Mouse (Mus musculus) heart, postnatal 36 days (tissue): ENCODE results near the gene Il17d. TPM values are rescaled to one million over a fixed set of nuclear protein-coding genes. Genes with fewer than 3 reads are reported as not detected.

Source experiments
- DNase-seq, 2 experiments: peaks; one replicate each; pipeline ENCODE4 v3.0.0; 2021 to 2022
- intact Hi-C: fragments of 180-260 bp; cut with DNase I; formaldehyde crosslinking; loops from one replicate; pipeline ENCODE4 v1.15.1; 2025
- total RNA-seq, 2 experiments: library from RNA; stranded (reverse); gene quantifications; 2 replicates each; pipeline ENCODE4 v1.2.3; 2021

The Il17d gene
- total RNA-seq, 2 experiments from 2014 or later = 2.5 to 4.9 TPM

DNA sequence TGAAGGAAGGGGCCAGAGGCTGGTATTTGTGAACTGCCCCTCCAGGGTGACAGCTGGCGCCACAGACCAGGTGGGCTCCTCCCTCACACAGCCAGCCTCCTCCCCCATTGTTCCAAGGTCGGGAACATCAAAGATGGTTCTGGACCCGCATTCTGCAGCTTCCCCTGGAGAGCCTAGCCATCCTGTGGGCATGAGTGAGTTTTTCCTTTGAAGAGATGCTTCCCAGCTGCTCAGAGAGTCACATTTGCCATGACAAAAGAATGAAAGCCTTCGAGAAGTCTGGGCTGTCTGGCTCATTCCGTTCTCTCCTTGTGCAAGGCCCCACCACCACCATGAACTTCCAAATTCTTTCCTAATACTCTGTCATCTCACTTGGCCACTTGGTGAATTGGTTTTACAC lies 9.8 kb downstream of the Il17d start:
- intact Hi-C loops = no loop called here

DNA sequence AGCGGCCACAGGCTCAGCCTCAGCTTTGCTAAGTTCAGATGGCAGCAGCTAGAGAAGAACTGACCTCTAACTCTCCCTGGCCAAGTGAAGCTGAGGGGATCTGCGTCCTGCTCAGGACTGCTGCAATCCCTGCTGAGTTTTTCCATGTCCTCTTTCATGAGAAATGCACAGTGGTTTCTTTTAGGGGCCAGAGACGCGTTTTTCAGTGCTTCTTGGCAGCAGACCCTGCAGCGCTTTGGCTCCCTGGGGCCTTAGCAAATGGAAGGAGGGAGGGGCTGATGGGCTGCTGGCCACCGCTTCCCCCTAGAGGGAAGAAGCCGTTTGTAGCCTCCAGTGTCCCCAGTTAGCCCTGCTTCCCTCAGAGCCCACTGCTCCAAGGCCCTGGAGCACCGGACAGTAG lies 10.4 kb downstream of the Il17d start:
- intact Hi-C loops = loop anchor here (5.0 kb wide), 1 partner anchor 37 kb away; the partner anchor contains the start of gene Eef1akmt1
- DNase-seq = peak in 1 of 2 experiments; percentile 67

More for the DNA sequence above, 9.8 kb downstream of the Il17d start:
- DNase-seq = no peak

DNA sequence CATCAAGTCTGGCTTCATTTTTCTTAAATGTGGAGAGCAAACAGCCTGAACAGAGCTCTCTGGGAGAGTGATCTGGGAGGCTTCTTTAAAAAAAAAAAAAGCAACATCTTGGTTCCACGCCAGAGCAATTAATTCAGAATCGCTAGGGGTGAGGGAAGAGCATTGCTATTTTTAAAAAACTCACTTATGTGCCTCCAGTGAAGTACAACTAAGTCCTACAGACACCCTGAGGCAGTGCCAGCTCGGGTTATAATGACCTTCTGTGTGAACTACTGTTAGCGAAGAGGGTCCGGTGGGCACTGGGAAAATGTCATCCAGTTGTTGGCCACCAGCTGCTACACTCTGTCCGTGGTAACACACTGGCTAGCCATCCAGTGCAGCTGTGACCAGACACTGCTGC lies 11.1 kb downstream of the Il17d start:
- peak; percentile 16 to 43 for DNase-seq

DNA sequence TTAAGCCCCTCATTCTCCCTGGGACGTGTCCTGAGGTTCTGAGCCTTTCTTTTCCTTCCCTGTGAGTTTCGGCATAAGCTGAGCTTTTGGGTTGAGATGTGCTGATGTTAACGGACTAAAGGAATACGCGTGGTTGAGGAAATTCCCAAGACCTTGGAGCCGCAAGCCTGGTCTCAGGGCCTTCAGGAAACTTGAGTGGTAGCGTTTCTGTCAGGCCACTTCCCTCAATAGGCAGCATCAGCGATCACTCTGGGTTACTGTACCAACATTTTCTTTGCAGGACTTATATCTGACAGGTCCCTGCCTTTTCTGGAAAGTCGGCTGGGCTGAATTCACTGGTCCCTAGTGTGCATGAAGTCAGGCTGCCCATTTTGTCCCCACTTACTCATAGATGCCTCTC lies 12.2 kb downstream of the Il17d start:
- intact Hi-C loops = loop anchor here (5.0 kb wide), 1 partner anchor 35 kb away; the partner anchor contains the start of gene Eef1akmt1
- DNase-seq = no peak

More for the DNA sequence above, 11.1 kb downstream of the Il17d start:
- intact Hi-C loops = loop anchor here (5.0 kb wide), 1 partner anchor 37 kb away; the partner anchor contains the start of gene Eef1akmt1

DNA sequence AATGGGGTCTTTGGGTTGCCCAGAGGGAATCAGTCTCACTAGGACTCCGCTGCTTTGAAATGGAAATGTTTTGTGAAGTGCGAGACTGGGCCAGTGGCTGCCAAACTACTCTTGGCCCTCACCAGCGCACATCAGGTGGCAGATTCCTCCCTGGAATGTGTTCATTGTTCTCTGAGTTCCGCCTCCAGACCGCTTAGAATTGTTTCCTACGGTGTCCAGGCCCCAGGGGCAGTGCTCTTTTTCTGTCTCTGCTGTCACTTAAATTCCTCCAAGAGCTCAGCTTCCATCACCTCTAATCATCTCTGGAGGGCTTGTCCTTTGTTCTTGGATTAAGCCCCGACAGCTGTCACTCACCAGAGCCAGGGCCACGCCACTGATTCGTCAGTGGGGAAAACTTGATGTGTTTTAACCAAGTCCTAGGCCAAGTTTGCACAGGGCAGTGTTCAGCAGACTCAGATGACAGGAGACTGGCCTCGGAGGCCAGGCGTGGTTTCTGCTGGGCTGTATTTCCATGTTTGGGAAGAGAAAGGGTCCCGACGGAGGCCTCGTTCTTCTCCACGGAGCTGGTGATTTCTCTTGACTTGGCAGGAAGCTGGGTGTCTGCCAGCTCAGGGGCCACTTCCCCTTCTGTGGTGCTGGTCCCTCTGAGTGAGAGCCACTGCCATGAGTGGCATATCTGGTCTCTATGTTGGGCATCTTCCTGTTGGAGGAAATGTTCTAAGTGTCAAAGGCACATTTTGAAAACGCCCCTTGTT lies 12.9 kb downstream of the Il17d start:
- intact Hi-C loops = loop anchor here (5.0 kb wide), 1 partner anchor 35 kb away; the partner anchor contains the start of gene Eef1akmt1
- DNase-seq = peak; percentile 28 to 29

DNA sequence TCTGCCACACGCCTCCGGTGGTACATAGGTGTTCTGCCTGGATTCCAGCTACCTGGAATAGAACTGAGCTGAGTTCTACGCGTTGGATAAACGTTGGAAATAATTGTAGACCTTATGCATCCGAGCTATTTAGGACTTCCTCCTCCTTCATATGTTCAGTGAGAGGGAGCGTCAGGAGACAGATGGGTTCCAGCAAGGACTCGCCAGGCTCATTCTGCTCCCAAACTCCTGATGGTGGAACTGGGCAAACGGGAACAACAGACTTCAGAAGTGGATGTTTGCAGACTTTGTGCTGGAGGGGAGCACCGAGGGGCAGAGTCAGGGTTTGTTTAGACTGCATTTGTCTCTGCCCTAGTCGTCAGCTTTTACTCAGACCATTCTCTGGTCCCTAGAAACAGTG lies 16.1 kb downstream of the Il17d start:
- intact Hi-C loops = no loop called here
- DNase-seq = no peak

DNA sequence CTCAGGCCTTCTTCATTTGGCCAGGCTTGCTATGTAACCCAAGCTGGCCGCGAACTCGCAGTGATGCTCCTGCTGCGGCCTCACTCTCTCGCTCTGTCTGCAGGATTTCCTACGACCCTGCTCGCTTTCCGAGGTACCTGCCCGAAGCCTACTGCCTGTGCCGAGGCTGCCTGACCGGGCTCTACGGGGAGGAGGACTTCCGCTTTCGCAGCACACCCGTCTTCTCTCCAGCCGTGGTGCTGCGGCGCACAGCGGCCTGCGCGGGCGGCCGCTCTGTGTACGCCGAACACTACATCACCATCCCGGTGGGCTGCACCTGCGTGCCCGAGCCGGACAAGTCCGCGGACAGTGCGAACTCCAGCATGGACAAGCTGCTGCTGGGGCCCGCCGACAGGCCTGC lies 17.7 kb downstream of the Il17d start:
- DNase-seq = no peak
- intact Hi-C loops = no loop called here

DNA sequence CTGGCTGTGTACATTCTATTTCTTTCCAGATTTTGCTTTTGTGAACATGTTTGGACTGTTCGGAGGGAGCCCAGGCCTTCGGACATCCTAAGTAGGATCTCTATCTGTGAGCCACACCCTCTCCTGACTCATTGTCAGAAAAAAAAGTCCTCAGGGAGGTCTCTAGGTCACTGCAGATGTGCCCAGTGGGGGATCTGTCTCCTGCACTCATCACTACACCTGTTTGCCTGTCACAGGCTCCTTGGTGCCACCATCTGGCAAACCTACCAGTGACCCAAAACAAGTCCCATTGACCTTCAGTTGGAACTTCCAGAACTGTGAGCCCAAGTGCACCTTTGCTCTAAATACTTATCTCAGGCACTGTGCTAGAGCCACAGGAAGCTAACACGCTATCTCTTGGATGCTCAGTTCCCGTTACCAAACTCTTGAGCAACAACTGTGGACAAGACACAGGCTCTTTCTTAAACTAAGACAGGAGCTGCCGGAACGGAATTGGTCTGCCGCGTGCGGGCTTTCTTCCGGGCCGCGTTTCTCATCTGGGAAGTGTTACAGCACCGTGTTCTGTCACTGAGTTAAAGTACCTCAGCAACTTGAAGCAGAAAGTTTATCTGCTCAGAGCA lies 19.0 kb downstream of the Il17d start:
- no peak for DNase-seq
- intact Hi-C loops = no loop called here

DNA sequence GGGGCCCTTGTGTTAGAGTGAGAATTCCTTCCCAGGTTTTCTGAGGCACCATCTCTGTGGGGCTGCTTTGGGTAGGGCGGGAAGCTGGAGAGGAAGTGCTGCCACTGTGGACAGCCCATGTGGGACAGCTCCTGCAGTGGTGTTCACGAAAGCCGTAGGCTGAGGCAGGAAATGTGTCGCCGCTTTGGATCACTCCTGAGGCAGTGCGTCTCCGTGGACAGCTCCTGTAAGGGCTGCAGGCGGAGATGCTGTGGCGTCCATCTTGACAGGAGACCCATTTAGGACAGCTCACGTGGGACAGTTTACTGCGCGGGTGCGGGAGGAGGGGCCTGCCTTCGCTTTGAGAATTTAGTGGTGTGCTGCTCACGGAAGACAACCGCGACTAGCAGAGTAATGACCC lies 20.9 kb downstream of the Il17d start:
- intact Hi-C loops = no loop called here
- DNase-seq = no peak

DNA sequence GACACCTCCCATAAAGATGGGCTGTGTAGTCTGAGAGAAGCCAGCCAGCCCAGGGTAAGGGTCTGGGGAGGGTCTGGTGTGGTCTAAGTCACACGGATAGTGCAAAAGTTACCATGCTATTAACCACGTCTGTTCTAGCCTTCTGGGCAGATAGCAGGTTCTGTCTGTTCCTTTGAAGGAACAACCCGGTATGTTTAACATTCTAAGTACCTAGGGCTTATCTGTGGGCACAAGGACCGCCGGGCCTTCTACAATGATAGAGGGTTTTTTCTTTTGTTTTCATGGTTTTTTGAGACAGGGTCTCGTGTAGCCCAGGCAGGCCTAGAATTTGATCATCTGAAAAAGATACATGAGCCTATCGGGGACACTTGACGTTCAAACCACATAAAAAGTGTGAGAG lies 21.6 kb downstream of the Il17d start:
- intact Hi-C loops = no loop called here

DNA sequence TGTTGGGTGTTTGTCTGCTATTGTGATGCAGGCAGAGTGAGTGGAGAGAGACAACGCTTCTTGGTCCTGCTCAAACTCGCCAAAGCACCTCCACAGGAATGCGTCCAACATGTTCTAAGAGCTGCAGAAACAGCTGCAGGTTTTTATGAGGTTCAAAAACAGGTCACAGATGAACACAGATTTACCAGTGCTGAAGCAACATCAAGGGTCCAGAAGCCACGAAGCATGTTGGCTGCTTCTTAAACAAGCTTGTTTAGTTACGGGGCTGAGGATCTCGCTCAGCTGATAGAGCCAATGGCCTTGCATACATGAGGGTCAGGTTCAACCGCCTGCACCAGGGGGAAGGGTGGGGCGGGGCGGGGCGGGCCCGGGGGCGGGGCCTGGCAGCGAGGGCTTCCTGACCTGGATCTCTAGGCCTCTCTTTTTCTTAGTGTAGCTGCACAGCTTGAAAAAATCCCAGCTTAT lies 22.0 kb downstream of the Il17d start:
- no peak for DNase-seq
- intact Hi-C loops = no loop called here

More for the DNA sequence above, 21.6 kb downstream of the Il17d start:
- DNase-seq = no peak

DNA sequence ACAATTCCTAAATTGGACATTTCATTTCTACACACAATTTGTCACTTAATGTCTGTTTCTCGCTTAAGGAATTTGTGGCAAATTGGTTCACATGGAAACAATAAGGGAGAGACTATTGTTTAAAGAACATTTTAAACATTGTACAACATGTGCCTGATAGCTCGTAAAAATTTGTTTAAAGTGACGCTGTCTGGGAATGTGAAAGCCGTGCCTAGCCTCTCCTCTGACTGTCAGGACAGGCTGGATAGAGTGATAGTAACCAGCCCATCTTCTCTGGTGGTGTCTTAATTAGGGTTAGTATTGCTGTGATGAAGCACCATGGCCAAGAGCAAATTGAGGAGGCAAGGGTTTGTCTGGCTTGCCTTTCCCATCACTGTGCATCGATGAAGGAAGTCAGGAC lies 22.5 kb downstream of the Il17d start:
- intact Hi-C loops = no loop called here
- DNase-seq = no peak

DNA sequence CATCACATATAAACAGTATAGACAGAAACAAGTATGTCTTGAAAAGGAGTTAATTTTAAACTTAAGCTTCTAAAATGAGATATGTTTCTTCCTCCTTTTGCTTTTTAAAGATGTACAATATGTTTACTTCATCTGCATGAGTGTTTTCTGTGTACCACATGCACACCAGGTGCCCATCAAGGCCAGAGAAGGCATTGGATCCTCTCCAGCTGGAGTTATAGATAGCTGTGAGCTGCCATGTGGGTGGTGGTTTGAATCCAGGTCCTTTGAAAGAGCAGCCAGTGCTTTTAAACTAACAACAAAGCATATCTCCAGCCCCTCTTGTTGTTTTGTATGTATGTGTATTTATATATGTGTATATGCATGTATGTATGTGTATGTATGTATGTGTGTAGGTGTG lies 28.4 kb downstream of the Il17d start:
- DNase-seq = no peak
- intact Hi-C loops = no loop called here

DNA sequence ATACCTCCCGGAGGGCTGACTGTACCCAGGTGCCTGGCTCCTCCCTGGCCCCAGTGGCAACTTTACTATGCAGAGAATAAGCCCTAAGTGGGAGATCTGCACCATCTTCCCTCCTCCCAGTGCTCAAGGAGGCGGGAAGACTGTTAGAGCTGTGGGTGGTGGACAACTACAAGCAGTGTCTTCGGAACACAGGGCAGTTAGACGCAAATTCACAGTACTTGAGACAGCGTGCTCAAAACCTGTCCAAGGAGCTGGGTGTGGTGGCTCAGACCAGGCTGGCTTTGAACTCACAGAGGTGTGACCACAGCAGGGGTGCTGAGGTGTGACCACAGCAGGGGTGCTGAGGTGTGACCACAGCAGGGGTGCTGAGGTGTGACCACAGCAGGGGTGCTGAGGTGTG lies 29.9 kb downstream of the Il17d start:
- DNase-seq = no peak

DNA sequence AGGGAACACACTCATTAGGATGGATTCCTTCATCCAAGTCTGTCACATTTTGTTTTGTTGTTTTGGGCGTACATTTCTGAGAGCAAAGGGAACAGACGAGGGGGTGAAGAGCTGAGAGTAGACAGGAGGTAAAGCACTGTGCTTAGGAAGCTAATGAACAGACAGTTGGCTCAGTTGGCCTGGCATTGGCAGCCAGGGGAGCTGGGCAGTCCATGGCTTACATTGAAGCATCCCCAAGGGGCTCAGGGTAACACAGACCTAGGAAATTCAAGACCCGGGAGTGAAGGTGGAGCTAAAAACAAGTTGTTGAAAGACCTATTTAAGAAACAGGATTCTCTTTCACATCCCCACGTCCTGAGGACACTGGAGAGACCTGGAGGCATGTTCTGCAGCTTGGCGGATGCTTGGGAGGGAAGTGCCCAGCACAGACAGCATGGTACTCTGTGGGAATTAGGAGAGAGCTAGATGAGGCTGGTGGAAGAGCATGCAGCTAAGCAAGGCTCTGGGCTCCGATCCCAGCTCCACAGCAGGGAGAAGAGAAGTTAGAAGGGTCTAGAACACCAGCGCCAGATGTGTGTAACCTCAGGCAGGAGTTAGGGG lies 31.0 kb downstream of the Il17d start:
- intact Hi-C loops = no loop called here
- no peak for DNase-seq

More for the DNA sequence above, 29.9 kb downstream of the Il17d start:
- intact Hi-C loops = no loop called here

DNA sequence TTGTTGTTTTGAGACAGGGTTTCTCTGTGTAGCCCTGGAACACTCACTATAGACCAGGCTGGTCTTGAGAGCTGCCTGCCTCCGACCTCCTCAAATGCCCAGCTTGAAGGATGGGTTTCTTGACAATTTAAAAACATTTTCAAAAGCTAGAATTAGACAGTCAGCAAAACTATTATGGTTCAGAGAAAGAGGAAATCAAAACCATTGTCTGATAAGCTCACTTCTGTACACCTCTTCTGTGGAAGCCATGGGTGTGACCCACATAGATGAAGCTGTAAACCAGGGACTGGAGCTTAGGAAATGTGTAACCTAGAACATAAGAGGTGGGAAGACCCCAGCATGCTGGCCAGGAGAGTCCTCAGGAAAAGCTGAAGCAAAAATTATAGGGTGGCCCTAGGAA lies 32.3 kb downstream of the Il17d start:
- no peak for DNase-seq
- intact Hi-C loops = no loop called here

DNA sequence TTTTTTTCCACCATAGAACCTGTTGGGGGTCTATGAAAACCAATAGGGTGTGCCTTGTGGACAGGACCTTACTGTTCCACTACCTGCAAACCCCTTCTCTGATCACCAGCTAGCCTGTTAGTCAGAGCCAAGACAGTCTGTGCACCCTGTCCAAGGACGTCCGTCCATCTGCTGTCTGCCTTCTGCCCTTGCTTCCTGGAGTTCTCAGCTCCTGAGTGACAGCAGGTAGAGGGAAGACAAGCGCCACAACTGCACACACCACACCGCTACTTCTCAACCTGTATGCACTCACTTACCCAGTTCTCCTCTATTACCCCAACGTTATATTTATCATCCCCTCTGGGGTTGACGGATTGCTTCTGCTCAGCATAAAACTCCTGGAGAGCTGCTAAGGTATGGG lies 41.0 kb downstream of the Il17d start:
- no peak for DNase-seq
- intact Hi-C loops = no loop called here

DNA sequence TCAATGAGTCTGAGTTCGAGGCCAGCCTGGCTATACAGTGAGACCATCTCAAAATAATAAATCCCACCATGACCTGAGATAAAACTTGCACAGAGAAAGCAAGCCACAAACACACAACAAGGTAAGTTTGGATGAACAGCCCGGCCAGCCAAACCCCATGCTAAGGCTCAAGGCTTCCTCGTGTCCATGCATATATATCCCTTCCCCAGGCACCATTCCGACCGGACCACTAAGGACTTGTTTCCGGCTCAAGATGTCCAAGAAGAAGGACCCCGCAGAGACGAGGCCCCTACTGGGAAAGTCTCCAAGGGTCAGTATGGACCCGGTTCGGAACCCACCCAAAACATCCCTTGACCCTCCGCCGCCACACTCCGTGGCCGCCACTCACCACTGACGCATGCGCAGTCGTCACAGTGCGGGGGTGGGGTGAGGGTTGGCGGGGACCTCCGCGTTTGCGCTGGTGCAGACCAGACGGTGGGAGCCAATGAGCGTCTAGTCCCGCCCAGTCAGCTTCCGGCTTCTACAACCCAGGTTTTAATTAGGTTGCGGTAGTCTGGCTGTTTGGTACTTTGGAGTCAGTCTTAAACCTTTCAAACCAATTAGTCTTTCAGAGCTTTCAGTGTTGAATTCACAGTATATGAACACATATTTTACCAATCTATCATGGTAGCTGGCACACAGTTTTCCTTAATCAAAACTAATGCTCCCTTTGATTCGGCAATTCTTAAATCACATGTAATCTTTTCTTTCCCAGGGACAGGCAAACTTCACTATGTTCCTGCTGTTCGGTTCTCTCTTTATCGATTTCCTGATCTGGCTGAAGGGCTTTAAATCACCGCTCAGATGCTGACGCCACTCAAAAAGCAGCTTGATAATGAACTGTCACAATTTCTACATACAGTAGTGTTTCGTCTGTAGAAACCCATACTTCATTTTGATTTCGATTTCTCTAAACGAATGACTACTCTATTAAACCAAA lies 46.9 kb downstream of the Il17d start, which contains the start of gene Eef1akmt1:
Gene Eef1akmt1, minus strand, starts transcription at position 458 of the 979 bp plus-strand sequence.
- intact Hi-C loops = loop anchor here (5.0 kb wide), 1 partner anchor 34 kb away; no protein-coding TSS in a partner anchor

DNA sequence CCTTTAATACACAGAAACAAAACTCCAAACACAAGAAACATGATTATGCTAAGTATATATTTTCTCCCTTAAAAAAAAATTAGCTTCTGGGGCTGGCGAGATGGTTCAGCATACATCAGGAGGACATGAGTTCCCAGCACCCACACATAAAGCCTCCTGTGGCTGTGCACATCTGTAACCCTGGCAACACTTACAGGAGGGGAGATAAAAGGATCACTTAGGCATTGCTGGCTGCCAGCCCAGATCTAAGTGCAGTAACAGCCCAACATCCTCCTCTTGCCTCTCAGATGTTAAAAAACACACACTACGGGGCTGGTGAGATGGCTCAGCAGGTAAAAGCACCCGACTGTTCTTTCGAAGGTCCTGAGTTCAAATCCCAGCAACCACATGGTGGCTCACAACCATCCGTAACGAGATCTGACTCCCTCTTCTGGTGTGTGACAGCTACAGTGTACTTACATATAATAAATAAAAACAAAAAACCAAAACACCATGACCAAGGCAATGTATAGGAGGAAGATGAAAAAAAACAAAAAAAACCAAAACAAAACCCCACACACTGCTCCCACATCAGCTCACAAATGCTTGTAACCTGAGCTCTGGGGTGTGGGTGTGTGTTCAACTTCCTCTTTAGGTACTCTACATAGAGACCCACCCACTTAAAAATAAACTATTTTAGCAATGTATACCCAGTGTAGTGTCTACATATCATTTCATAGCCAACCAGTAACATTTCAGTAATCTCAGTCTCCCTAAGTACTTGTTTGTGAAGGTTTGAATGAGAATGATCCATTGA lies 50.4 kb downstream of the Il17d start:
- DNase-seq = no peak
- intact Hi-C loops = loop anchor here (5.0 kb wide), 1 partner anchor 38 kb away; no protein-coding TSS in a partner anchor

More for the DNA sequence above, 46.9 kb downstream of the Il17d start, which contains the start of gene Eef1akmt1:
- peak; percentile 97 for DNase-seq
